Mouse (Mus musculus): ENCODE measurements at regions not wholly inside any gene's neighbourhood (a gene's known extent, or its start where the extent isn't known, plus 50 kb on each side); places are given as distances from the start of the nearest gene placed in this dataset.

DNA sequence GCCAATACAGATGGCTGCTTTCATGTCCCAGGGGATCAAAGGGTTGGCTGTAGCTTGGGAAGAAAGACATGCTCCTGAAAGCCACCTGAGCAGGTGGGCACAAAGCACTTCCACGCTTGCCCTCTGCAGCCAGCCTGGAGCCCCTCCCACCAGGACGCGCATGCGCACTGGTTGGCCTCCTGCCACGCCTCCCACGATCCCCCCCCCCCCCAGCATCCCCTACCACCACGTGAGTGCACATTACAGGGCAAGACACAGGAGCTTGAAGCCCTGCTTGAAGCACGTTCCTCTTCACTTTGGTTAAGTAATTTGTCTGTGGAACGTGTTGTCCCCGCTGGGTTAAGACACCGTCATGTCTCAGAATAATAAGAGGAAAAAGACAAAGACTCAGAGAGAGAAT lies 124.6 kb downstream of the Vegfa start:
- Histone ChIP-seq H3K79me2 (ENCODE audit: control insufficient read depth, insufficient read depth, low read length, poor library complexity) (no peaks in the 10 kb centered on the region), H3K4me3 (ENCODE audit: control insufficient read depth in 1 of 2, insufficient read depth in 1 of 2, low read depth in 2 of 2, low read length in 2 of 2) (no peak overlapping the region), H3K27me3 (ENCODE audit: control insufficient read depth in 1 of 2, insufficient read depth in 2 of 2, low read length in 2 of 2) (peaks cover 0 to 4% of the 10 kb centered on the region in 2 experiments; a peak in 2 of 4 replicates), H3K9ac (ENCODE audit: control insufficient read depth, low read depth, low read length, poor library complexity, severe bottlenecking) (no peak overlapping the region), H3K27ac (ENCODE audit: control insufficient read depth, low read depth, low read length) (no peak overlapping the region), H3K9me3 (replicated peaks; ENCODE audit: insufficient read depth, low read length) (no peaks in the 10 kb centered on the region), H3K4me1 (ENCODE audit: control insufficient read depth in 1 of 2, insufficient read depth in 2 of 2, low read length in 2 of 2) (no peaks in the 10 kb centered on the region), H3K36me3 (ENCODE audit: control insufficient read depth in 1 of 2, insufficient read depth in 2 of 2, low read length in 2 of 2) (no peaks in the 10 kb centered on the region)
- TF ChIP-seq UBTF (IDR thresholded peaks at IDR 0.05; ENCODE audit: borderline replicate concordance, insufficient read depth, low read depth, low read length) (no peak), MYC (IDR thresholded peaks at IDR 0.05; ENCODE audit: low read depth, low read length) (no peak), HCFC1 (IDR thresholded peaks at IDR 0.05; ENCODE audit: low read depth, low read length) (no peak)
- DNase-seq (ENCODE audit: low read depth, low spot score) = no peak

DNA sequence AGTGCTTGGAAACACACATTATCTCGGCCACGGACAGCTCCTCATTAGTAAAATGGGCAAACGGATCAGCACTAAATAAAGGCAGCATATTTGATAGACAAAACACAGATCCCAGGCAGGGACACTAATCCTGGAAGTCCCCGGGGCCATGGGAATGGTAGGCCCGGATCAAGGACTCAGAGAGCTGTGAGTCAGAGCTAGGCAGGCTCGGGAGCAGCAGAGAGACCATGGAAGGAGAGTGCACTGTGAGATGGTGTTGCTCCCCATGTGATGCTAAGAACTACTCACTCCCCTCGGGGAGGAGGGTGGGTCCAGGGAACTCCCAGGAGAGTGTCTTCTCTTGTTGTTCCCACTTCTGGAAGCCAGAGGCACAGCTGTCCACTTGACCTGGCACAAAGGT lies 126.6 kb downstream of the Vegfa start:
- Histone ChIP-seq H3K9ac (ENCODE audit: control insufficient read depth, low read depth, low read length, poor library complexity, severe bottlenecking) (no peak overlapping the region), H3K27ac (ENCODE audit: control insufficient read depth, low read depth, low read length) (no peak overlapping the region), H3K4me1 (ENCODE audit: control insufficient read depth in 1 of 2, insufficient read depth in 2 of 2, low read length in 2 of 2) (no peaks in the 10 kb centered on the region), H3K4me3 (ENCODE audit: control insufficient read depth in 1 of 2, insufficient read depth in 1 of 2, low read depth in 2 of 2, low read length in 2 of 2) (no peak overlapping the region), H3K9me3 (replicated peaks; ENCODE audit: insufficient read depth, low read length) (no peaks in the 10 kb centered on the region), H3K79me2 (ENCODE audit: control insufficient read depth, insufficient read depth, low read length, poor library complexity) (no peaks in the 10 kb centered on the region), H3K36me3 (ENCODE audit: control insufficient read depth in 1 of 2, insufficient read depth in 2 of 2, low read length in 2 of 2) (no peaks in the 10 kb centered on the region), H3K27me3 (ENCODE audit: control insufficient read depth in 1 of 2, insufficient read depth in 2 of 2, low read length in 2 of 2) (peaks cover 0 to 4% of the 10 kb centered on the region in 2 experiments; a peak in 2 of 4 replicates)
- no peak for DNase-seq (ENCODE audit: low read depth, low spot score)
- no peak for TF ChIP-seq UBTF (IDR thresholded peaks at IDR 0.05; ENCODE audit: borderline replicate concordance, insufficient read depth, low read depth, low read length)
- TF ChIP-seq MYB (IDR thresholded peaks at IDR 0.05; ENCODE audit: low read depth, low read length) = no peak
- TF ChIP-seq SIN3A (IDR thresholded peaks at IDR 0.05; ENCODE audit: low read length) = no peak
- TF ChIP-seq CTCF (IDR thresholded peaks at IDR 0.05 in 2 of 3, conservative IDR thresholded peaks at IDR 0.05 in 1 of 3; ENCODE audit: control insufficient read depth in 1 of 3, insufficient read depth in 1 of 3, low read depth in 2 of 3, low read length in 3 of 3, poor library complexity in 1 of 3, severe bottlenecking in 1 of 3) = no peak
- TF ChIP-seq USF2 (IDR thresholded peaks at IDR 0.05; ENCODE audit: borderline replicate concordance in 1 of 2, insufficient read depth in 1 of 2, low read depth in 1 of 2, low read length in 2 of 2) = no peak
- no peak for TF ChIP-seq MAX (IDR thresholded peaks at IDR 0.05; ENCODE audit: low read length)
- TF ChIP-seq MXI1 (IDR thresholded peaks at IDR 0.05; ENCODE audit: low read depth, low read length) = no peak
- TF ChIP-seq POLR2AphosphoS2 (IDR thresholded peaks at IDR 0.05; ENCODE audit: low read length) = no peak
- TF ChIP-seq USF1 (IDR thresholded peaks at IDR 0.05; ENCODE audit: low read depth, low read length) = no peak
- no peak for TF ChIP-seq MEF2A (IDR thresholded peaks at IDR 0.05; ENCODE audit: extremely low read depth, insufficient replicate concordance, low read depth, low read length, poor library complexity, severe bottlenecking)
- TF ChIP-seq ZMIZ1 (IDR thresholded peaks at IDR 0.05; ENCODE audit: low read depth, low read length) = no peak
- TF ChIP-seq NRF1 (IDR thresholded peaks at IDR 0.05; ENCODE audit: insufficient read depth, low read depth, low read length, poor library complexity, severe bottlenecking) = no peak
- no peak for TF ChIP-seq ELF1 (IDR thresholded peaks at IDR 0.05; ENCODE audit: low read depth, low read length)
